Mouse (Mus musculus) forebrain, embryonic 14.5 days (tissue): ENCODE results near the gene Gcg. TPM values are rescaled to one million over a fixed set of nuclear protein-coding genes. Genes with fewer than 3 reads are reported as not detected.

Experiments used
- ATAC-seq: fragments of 200-750 bp; cut with Nextera tagmentation; 2 replicates; pipeline ENCODE4 v1.8.0; 2017; ENCODE audit warnings: mild to moderate bottlenecking, moderate library complexity
- DNase-seq: peaks from one replicate; pipeline ENCODE4 v3.0.0-alpha.2; 2015; ENCODE audit warnings: low spot score
- H3K27ac ChIP-seq: fragments of 300-500 bp; sonication (generic); 2 replicates; pipeline ENCODE4 v1.5.1; 2014; ENCODE audit warnings: low read depth, mild to moderate bottlenecking, control low read depth, low read length, moderate library complexity
- H3K27me3 ChIP-seq: fragments of 300-500 bp; sonication (generic); replicated peaks from 2 replicates; pipeline ENCODE4 v1.6.1; 2014; ENCODE audit warnings: low read length, control low read depth, mixed read lengths; ENCODE audit not compliant: control insufficient read depth, insufficient read depth
- H3K36me3 ChIP-seq: fragments of 300-500 bp; sonication (generic); 2 replicates; pipeline ENCODE4 v1.6.1; 2014; ENCODE audit warnings: low read length, control low read depth; ENCODE audit not compliant: control insufficient read depth, insufficient read depth
- H3K4me1 ChIP-seq: fragments of 300-500 bp; sonication (generic); 2 replicates; pipeline ENCODE4 v1.6.1; 2014; ENCODE audit warnings: antibody characterized with exemption, low read length, control low read depth; ENCODE audit not compliant: control insufficient read depth, insufficient read depth
- H3K4me2 ChIP-seq: fragments of 300-500 bp; sonication (generic); 2 replicates; pipeline ENCODE4 v1.6.1; 2014; ENCODE audit warnings: mild to moderate bottlenecking, control low read depth, low read length
- H3K4me3 ChIP-seq: fragments of 300-500 bp; sonication (generic); 2 replicates; pipeline ENCODE4 v1.5.1; 2014; ENCODE audit warnings: low read depth, low read length, control low read depth
- H3K9ac ChIP-seq: fragments of 300-500 bp; sonication (generic); 2 replicates; pipeline ENCODE4 v1.6.1; 2014; ENCODE audit warnings: mild to moderate bottlenecking, low read length, control low read depth, moderate library complexity
- H3K9me3 ChIP-seq: fragments of 300-500 bp; sonication (generic); replicated peaks from 2 replicates; pipeline ENCODE4 v1.6.1; 2016; ENCODE audit warnings: low read length, control low read depth, mixed read lengths; ENCODE audit not compliant: control insufficient read depth
- WGBS: fragments of 180-500 bp; shearing (Covaris S2); extraction: QIAGEN DNeasy Blood & Tissue Kit; methylation state at CpG from one replicate; pipeline ENCODE4 v1.1.7; 2014; 5-methylcytosine and 5-hydroxymethylcytosine counted together
- polyA plus RNA-seq: library from polyadenylated mRNA; unstranded; fragments of >200 nt; fragmentation: Nextera tagmentation; extraction: Ambion mirVana; gene quantifications from 2 replicates; pipeline ENCODE4 v1.2.1, GENCODE M21; 2014

The Gcg gene
- polyA plus RNA-seq, 1 experiment from 2014 or later: 2.7 TPM

DNA sequence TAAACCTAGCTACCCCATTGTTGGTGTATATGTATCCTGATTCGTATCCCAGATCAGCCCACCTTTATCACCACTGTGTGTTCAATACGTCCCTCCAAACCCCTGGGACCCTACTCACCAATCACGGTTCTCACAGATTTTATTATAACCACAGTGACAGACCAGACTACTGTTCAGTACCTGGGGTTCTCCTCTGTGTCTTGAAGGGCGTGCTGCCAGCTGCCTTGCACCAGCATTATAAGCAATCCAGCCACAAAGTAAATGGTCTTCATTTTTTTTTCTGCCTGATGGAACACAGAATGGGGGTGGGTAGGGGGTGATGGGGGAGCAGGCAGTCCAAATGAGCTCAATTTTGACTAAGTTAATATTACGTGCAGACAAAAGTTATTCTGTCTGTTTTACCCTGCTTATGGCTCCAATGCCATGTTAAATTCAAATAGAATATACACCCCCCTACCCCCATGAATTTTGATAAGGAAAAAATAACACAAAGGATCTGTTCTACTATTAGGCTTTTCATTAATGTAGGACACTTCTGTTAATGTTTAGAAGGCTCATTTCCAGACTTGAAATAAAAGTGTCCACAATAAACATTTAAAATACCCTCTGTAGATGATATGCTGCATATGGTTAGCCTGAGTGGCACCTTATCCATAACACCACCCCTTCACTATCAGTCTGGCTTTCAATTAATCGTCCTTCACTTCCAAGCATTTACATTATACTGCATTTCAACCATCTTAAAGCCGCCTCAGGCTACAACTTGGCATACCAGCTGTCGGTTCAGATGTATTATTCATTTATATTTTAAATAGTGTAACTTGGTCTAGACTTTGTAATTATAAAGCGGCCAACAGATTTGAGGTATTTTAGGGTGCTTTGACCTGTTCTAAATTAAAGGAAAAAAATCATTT is 2.9 kb downstream of the Gcg start:
- Histone ChIP-seq H3K4me2 (no peak overlapping the region), H3K27me3 (no peaks in the 10 kb centered on the region), H3K27ac (peak overlapping the region; percentile 72), H3K4me3 (no peak overlapping the region), H3K9me3 (no peaks in the 10 kb centered on the region), H3K4me1 (no peaks in the 10 kb centered on the region), H3K36me3 (no peaks in the 10 kb centered on the region), H3K9ac (no peak overlapping the region)
- DNase-seq (peak; percentile 64), ATAC-seq (peak; percentile 91)
- 51% methylated on average over 9 of the region's 9 CpGs for WGBS

- DNase-seq (no peak), ATAC-seq (no peak)
- no peaks in the 10 kb centered on the region for H3K36me3 ChIP-seq
- 0 out of 2 replicates have a peak, but pooled peaks cover 3% of the 10 kb centered on the region for H3K4me1 ChIP-seq
- no peak overlapping the region for H3K9ac ChIP-seq
- no peak overlapping the region for H3K27ac ChIP-seq
- H3K4me3 ChIP-seq: no peak overlapping the region
- no peaks in the 10 kb centered on the region for H3K9me3 ChIP-seq
- no peaks in the 10 kb centered on the region for H3K27me3 ChIP-seq
- H3K4me2 ChIP-seq: no peak overlapping the region
- 84% methylated on average over 9 of the region's 9 CpGs for WGBS
Measured at GRCm38 (mm10) chr2:62469551-62469950, 13.9 kb downstream of the Gcg start.

DNA sequence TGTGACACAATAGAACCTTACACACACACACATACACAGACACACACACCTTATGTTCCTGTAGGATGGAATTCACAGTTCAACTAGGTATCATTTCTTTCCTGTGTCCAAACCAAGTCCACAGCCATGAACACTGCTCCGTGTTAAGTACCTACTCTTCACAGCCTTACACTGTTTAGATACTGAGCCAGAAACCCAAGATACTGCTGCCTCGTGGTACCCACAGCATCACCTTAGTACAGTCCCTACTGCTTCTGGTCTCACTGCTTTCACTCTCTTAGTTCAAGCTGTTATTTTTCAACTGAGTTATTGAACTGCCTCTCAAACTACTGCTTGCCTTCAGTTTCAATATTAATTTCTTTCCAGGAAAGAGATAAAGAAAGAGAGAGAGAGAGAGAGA is 20.2 kb downstream of the Gcg start:
- H3K27me3 ChIP-seq: no peaks in the 10 kb centered on the region
- H3K9me3 ChIP-seq: no peaks in the 10 kb centered on the region
- no peak overlapping the region for H3K9ac ChIP-seq
- 86% methylated on average over 2 of the region's 2 CpGs for WGBS
- H3K27ac ChIP-seq: no peak overlapping the region
- no peak overlapping the region for H3K4me3 ChIP-seq
- ATAC-seq: no peak
- DNase-seq: no peak
- H3K4me2 ChIP-seq: no peak overlapping the region
- no peaks in the 10 kb centered on the region for H3K36me3 ChIP-seq
- H3K4me1 ChIP-seq: no peaks in the 10 kb centered on the region; the same call in 1 of the 2 replicates

DNA sequence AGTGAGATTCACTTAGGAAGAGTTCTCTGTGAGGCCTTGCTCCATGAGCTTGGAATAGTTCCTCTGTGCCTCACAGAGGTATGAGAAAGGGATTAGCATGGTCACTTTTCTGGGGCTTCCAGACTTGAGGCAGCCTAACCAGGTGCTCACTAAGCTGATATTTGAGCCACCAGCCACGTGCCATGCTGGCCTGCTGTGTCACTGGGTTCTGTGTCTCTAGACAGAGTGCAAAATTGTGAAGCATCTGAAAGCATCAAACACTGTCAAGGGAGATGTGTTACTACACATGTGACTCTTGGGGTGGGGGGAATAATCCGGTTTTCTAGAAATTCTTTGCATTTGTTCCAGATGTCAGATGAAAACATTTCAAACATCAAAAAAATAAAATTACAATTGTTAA is 21.3 kb downstream of the Gcg start:
- H3K9ac ChIP-seq: no peak overlapping the region
- WGBS: 82% methylated on average over 2 of the region's 2 CpGs
- ATAC-seq (no peak), DNase-seq (no peak)
- no peaks in the 10 kb centered on the region for H3K27me3 ChIP-seq
- no peak overlapping the region for H3K4me3 ChIP-seq
- no peaks in the 10 kb centered on the region; the same call in 1 of the 2 replicates for H3K4me1 ChIP-seq
- no peaks in the 10 kb centered on the region for H3K36me3 ChIP-seq
- no peaks in the 10 kb centered on the region for H3K9me3 ChIP-seq
- no peak overlapping the region for H3K27ac ChIP-seq
- no peak overlapping the region for H3K4me2 ChIP-seq

GRCm38 (mm10) chr2:62460815-62461450 is 22.5 kb downstream of the Gcg start:
- Histone ChIP-seq H3K4me3 (no peak overlapping the region), H3K4me1 (no peaks in the 10 kb centered on the region; the same call in 1 of the 2 replicates), H3K27me3 (no peaks in the 10 kb centered on the region), H3K4me2 (no peak overlapping the region), H3K9ac (no peak overlapping the region), H3K27ac (no peak overlapping the region), H3K9me3 (no peaks in the 10 kb centered on the region), H3K36me3 (no peaks in the 10 kb centered on the region)
- WGBS: 88% methylated on average over 12 of the region's 12 CpGs
- no peak for ATAC-seq
- no peak for DNase-seq

GRCm38 (mm10) chr2:62460231-62460710 is 23.2 kb downstream of the Gcg start:
- no peak overlapping the region for H3K27ac ChIP-seq
- ATAC-seq: peak; percentile 70

DNA sequence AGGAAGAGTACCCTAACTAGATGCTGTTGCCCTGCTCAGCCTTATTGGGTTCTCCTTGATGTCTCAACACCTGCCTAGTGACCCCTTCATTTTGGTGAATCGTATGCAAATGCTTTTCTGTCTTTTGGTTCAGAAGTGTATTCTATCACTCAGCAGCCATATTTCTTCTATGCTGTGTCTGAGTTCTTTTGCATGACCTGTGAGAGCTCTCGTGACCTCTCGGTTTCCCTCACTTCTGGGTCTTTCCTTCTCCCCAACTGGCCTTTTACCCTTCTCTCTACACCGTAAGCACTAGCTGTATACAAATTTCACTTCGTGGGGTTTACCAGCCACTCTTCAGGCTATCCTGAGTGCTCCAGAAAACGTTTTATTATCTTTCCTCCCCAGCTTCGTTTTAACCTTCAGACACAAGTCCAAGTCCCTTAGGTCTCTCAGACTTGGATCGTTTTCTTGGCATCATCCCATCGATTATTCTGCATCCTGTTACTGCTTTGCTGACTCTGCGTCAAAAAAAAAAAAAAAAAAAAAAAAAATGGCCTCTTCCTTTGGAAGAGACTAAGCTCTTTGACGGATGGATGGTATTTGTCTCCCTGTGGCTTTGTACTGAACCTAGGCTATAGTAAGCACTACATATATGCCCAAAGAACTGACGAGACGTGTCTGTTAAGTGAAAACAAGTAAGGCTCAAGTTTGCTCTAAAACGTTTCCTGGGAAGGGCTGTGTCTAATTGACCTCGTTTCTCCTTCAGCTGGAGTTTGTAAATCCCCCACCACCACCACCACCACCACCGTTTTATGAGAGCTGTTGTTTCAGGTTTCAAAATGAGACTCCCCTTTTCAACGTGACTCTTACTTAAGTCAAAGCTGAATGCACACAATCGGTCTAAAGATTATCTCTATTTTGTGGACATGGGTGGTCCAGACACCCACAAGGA is 23.9 kb downstream of the Gcg start:
- Histone ChIP-seq H3K27me3 (no peaks in the 10 kb centered on the region), H3K9me3 (no peaks in the 10 kb centered on the region), H3K4me2 (no peak overlapping the region), H3K9ac (no peak overlapping the region), H3K36me3 (no peaks in the 10 kb centered on the region), H3K4me1 (no peaks in the 10 kb centered on the region; the same call in 1 of the 2 replicates), H3K27ac (no peak overlapping the region), H3K4me3 (no peak overlapping the region)
- DNase-seq (no peak), ATAC-seq (no peak)
- 61% methylated on average over 18 of the region's 18 CpGs for WGBS

More at GRCm38 (mm10) chr2:62460231-62460710, 23.2 kb downstream of the Gcg start:
- H3K27me3 ChIP-seq: no peaks in the 10 kb centered on the region
- H3K4me2 ChIP-seq: no peak overlapping the region
- H3K36me3 ChIP-seq: no peaks in the 10 kb centered on the region
- H3K4me1 ChIP-seq: no peaks in the 10 kb centered on the region; the same call in 1 of the 2 replicates
- H3K4me3 ChIP-seq: no peak overlapping the region
- no peak overlapping the region for H3K9ac ChIP-seq
- no peaks in the 10 kb centered on the region for H3K9me3 ChIP-seq
- 49% methylated on average over 7 of the region's 7 CpGs for WGBS
- DNase-seq: peak; percentile 55

DNA sequence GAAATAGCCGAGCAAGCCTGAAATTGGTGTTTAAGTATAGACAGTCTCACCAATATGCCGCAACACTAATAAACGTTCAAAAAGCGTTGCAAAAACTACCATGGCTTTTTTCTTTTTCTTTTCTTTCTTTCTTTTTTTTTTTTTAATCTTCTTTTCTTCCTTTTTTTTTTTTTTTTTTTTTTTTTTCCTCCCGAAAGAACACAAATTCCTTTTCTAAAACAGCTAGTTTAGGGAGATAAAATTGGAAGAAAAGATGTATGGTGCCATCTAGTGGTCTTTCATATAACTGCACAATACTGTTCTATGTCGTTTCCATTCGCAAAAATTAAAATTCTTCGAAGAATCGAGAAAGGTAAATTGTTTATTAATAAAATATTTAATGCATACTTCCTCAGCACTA is 25.4 kb downstream of the Gcg start:
- 38% methylated on average over 9 of the region's 9 CpGs for WGBS

More for the DNA sequence above, 25.4 kb downstream of the Gcg start:
- no peak overlapping the region for H3K9ac ChIP-seq
- no peak overlapping the region for H3K4me3 ChIP-seq
- H3K9me3 ChIP-seq: no peaks in the 10 kb centered on the region
- H3K36me3 ChIP-seq: no peaks in the 10 kb centered on the region
- no peaks in the 10 kb centered on the region; the same call in 1 of the 2 replicates for H3K4me1 ChIP-seq
- no peaks in the 10 kb centered on the region for H3K27me3 ChIP-seq
- H3K4me2 ChIP-seq: no peak overlapping the region
- DNase-seq (peak; percentile 77), ATAC-seq (no peak)
- no peak overlapping the region for H3K27ac ChIP-seq
